Mouse (Mus musculus): Measurements from ENCODE around the gene Wapl. TPM values are rescaled to one million over a fixed set of nuclear protein-coding genes. Genes with fewer than 3 reads are reported as not detected.

The Wapl gene
- polyA plus RNA-seq, 1 experiment from 2014 or later = 29.0 TPM

- Histone ChIP-seq H3K9me3 (no peaks in the 10 kb centered on the region), H3K36me3 (no peaks in the 10 kb centered on the region), H3K27me3 (replicated peaks) (no peaks in the 10 kb centered on the region), H3K4me3 (replicated peaks) (no peak overlapping the region), H3K4me1 (replicated peaks) (no peaks in the 10 kb centered on the region), H3K9ac (no peak overlapping the region), H3K27ac (no peak overlapping the region), H3K4me2 (replicated peaks) (no peak overlapping the region)
- ATAC-seq = no peak
- 57% methylated on average over 1 of the region's 1 CpGs for WGBS
These were observed 119.8 kb downstream of the Wapl start for GRCm38 (mm10) chr14:34793406-34794037.

Other genes starting within 250 kb of the Wapl start
- 34.8 and 41.3 TPM in 2 replicates for gene Bmpr1a, start 170.6 kb upstream of the Wapl start, polyA plus RNA-seq (2015; fragmentation: Nextera tagmentation; extraction: Ambion mirVana)
- gene 9230112D13Rik, start 151.1 kb upstream of the Wapl start, polyA plus RNA-seq (2015; fragmentation: Nextera tagmentation; extraction: Ambion mirVana) = not detected in 2 replicates
- gene Ldb3, start 85.2 kb upstream of the Wapl start, polyA plus RNA-seq (2015; fragmentation: Nextera tagmentation; extraction: Ambion mirVana) = 7.6 and 7.8 TPM in 2 replicates
- gene Opn4, start 73.8 kb upstream of the Wapl start, polyA plus RNA-seq (2015; fragmentation: Nextera tagmentation; extraction: Ambion mirVana) = 0.37 TPM in 1 of 2 replicates, not detected in the other
- 0.33 and 0.41 TPM in 2 replicates for gene Grid1, start 146.2 kb downstream of the Wapl start, polyA plus RNA-seq (2015; fragmentation: Nextera tagmentation; extraction: Ambion mirVana)

Data from intestine, embryonic 15.5 days (tissue).